Mouse (Mus musculus) gastrocnemius, adult 18-20 months (tissue): ENCODE measurements around the gene Ccl8. TPM values are rescaled to one million over a fixed set of nuclear protein-coding genes. Genes with fewer than 3 reads are reported as not detected.

Experiments used
- DNase-seq: peaks from one replicate; pipeline ENCODE4 v3.0.0; 2021; ENCODE audit warnings: low spot score
- long read RNA-seq, 2 experiments: library from polyadenylated mRNA; stranded (forward); transcript quantifications; one replicate each; pipeline ENCODE4 v2.0.0; 2021
- total RNA-seq, 2 experiments: library from RNA; stranded (reverse); gene quantifications; 2 replicates each; pipeline ENCODE4 v1.2.3; 2021

The Ccl8 gene
- under 1 TPM; 0.50 to 1.00 TPM for total RNA-seq
- long read RNA-seq, experiment 1, partial matches to known transcripts, result 2 of 2 reads
- long read RNA-seq, experiment 1, other reads (novel, unspliced or antisense), result 0 of 2 reads
- long read RNA-seq, experiment 2, result 0 reads

DNA sequence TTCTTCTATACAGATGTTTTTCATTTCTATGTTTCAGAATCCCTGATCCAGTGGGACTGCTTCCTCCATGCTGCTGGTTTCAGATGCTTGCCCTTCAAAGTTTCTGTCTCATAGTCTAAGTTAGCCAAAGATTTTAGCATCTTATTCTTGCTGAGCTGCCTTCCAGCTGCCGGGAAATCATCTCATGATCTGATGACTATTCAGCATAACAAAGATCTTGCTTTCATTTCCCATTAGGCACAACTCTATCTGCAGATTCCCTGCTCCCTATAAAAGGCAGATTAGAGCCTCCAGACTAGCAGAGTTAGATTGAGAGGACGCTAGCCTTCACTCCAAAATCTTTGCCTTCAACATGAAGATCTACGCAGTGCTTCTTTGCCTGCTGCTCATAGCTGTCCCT lies at the start of gene Ccl8:
Ccl8 (plus strand) TSS at position 301 of the 400 bp plus-strand sequence.
- no peak for DNase-seq

- DNase-seq, result no peak
These were observed 47.9 kb upstream of the Ccl8 start for GRCm38 (mm10) chr11:82066953-82067571.

DNA sequence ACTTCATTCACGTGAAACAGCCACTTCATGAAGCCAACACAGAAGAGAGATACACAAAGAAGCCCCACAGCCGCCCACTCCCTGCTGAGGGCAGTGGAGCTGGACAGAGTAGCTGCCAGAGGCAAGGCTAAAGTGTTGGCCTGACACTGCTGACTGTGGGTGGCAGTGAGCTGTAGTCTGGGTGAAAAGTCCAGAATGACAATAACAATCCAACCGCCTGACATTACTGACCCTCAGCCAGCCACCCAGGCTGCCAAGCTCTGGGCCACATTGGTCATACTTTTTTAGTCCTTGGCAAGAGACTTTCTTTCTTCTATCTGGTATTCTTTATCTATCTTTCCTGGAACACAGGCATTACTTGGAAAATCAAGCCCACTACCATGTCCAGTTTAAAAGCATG lies 43.9 kb upstream of the Ccl8 start:
- DNase-seq, result no peak

- no peak for DNase-seq
These were observed 42.6 kb upstream of the Ccl8 start for GRCm38 (mm10) chr11:82072374-82072773.

DNA sequence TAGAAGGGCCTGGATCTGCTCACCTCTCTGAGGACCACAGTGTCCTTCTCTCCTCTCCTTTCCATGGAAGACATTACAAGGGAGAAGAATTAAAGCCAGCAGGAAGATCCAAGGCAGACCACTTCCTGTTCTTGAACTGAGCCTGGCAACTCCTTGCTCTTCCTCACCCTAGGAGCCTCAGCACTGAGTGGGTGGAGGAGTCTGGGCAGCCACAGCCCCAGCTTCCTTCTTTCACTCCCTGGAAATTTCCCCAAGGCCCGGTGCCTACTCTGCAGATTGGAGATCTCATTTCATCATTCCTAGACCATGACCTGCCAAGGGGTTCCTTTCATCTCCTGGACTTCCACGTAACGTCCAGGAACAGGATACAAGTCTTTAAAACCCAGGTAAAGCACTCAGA lies 42.0 kb upstream of the Ccl8 start:
- no peak for DNase-seq

- DNase-seq, result no peak
These were observed 41.3 kb upstream of the Ccl8 start for GRCm38 (mm10) chr11:82073686-82074085.

- DNase-seq, result no peak
These were observed 38.0 kb upstream of the Ccl8 start for GRCm38 (mm10) chr11:82077031-82077430.

- DNase-seq, result no peak
These were observed 36.8 kb upstream of the Ccl8 start for GRCm38 (mm10) chr11:82078136-82078730.

GRCm38 (mm10) chr11:82080865-82081264 lies 34.1 kb upstream of the Ccl8 start:
- DNase-seq, result no peak

DNA sequence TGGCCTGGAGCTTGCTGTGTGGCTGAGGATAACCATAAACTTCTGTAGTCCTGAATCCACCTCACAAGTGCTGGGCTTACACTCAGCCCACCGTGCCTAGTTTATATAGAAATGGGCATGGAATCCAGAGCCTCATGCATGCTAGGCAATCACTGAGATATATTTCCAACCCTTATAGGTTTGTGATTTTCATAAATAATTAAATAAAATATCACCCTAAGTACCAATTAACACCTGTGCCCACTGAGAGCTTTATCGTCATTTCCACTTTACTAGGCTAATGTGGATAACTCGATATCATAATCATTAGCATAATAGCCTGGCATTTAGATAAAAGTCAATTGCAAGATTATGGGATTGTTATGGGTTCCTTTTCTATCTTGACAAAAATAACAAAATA lies 30.6 kb upstream of the Ccl8 start:
- DNase-seq, result no peak

GRCm38 (mm10) chr11:82099511-82100323 lies 15.3 kb upstream of the Ccl8 start:
- DNase-seq, result no peak

GRCm38 (mm10) chr11:82101087-82101486 lies 13.9 kb upstream of the Ccl8 start:
- no peak for DNase-seq

- DNase-seq, result no peak
These were observed 13.5 kb upstream of the Ccl8 start, which contains the start of gene Ccl12 for GRCm38 (mm10) chr11:82101529-82101928. Gene Ccl12 (plus strand): TSS chr11:82101845.

- DNase-seq, result no peak
These were observed 5.4 kb upstream of the Ccl8 start for GRCm38 (mm10) chr11:82109611-82110010.

DNA sequence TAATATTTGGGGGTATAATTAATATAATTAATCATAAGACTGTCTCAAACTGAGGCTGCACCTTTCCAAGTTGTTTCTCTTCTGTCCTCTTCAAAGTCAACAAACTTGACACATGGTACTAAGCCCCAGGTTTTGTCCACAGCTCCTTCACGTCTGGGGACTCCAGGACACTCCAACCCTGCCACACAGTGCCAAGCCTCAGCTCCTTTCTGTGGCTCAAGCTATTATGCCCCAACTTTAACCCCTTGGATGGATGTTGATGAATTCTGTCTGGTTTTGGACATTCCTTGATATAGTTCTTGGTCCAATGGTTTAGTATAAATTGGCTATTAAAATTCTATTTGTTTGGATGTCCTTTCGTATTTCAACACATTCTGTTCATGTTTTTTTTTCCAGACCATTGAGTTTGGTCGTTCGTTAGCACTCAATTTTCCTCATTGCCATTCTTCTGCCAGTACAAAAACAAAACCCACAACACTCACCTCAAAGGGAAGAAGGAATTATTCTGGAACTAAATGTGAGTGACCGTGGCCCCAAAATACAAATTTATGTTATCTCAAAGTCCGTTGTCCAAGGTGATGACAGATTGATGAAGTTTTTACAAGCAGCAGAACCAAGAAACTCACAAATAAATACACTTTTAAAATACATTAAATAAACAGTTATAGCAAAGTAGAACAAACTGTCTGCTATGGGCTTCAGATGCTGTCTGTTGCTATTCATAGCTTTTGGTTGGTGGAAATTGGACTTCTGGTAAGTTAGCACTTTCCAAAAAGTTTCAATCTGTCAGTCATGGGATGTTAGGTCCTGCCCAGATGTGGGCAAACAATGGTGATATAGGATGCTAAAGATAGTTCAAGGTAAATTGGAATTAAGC lies 4.4 kb upstream of the Ccl8 start:
- DNase-seq, result no peak

GRCm38 (mm10) chr11:82116041-82116440 lies 1.1 kb downstream of the Ccl8 start:
- no peak for DNase-seq

GRCm38 (mm10) chr11:82132977-82133376 lies 18.0 kb downstream of the Ccl8 start:
- DNase-seq, result peak; percentile 24

GRCm38 (mm10) chr11:82136196-82136595 lies 21.2 kb downstream of the Ccl8 start:
- no peak for DNase-seq

- no peak for DNase-seq
These were observed 24.6 kb downstream of the Ccl8 start for GRCm38 (mm10) chr11:82139492-82140094.

DNA sequence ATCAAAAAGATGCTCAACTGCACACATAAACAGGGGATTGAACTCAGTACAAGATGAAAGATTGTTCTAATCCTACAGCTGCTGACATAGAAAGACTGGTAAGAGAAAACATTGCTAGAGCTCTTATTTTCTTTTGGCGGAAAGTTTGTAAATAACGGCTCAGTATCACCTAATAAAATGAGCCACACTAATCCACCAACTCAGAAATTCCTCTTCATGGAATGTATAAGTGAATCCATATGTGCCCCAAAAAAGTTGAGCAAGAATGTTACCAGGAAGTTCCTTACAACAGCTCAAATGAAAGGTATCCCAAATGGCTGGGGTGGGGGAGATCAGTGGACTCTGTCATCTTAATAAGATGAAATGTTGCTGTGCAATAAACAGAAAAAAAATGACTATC lies 44.1 kb downstream of the Ccl8 start:
- no peak for DNase-seq

DNA sequence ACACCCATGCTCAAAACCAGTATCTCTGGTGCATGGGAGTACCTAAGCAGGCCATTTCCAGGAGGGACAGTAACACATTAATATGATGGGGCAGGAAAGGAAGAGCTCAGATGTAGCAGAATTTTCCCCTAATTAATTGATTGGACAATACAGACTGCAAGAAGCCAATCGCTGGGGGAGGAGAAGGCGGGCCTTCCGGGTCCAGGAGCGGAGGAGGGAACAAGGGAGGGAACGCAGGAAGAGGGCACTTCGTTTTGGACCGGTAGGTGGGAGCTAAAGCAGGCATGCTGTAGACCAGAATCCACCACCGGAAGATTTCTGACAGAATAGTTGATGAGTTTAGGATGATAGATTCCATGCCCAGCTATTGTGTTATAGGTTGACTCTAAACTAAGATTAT lies 48.3 kb downstream of the Ccl8 start:
- no peak for DNase-seq
